Mouse (Mus musculus): ENCODE data around the gene Cebpz.

The Cebpz gene

DNA sequence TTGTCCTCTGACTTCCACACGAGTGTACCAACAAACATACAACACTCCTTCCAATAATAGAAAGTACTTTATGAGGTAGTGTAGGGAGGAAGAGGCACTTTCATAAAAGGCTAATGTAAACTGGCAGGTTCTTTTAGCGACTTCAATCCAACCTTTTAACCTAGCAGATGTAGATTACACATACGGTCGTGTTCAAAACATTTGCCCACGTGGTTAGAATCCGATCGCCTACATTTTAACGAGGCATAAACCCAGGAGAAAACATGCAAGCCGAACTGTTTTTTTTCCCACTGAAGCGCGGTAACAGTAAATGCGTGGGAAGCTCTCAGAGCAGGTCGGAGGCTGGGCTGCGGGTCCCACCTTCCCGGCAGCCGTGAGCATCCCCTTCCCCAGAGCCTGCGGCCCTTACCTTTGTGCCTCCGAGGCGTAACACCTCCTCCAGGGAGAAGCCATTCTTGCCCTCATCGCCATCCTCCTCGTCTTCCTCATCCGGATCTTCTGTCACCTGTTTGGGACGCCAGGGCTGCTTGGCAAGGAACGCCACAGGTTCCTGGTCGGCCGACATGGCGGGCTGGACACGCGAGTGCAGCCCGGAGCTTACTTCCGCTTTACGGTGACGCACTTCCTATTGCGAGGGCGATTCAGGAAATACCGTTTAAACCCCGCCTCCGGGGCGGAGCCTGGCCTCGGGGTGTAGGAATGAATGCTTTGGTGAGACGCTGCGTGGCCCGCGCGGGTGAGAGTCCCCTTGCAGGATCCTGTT lies at the start of gene Cebpz, which contains the start of gene Ndufaf7:
TSS of gene Cebpz (minus strand) at position 601 of the 763 bp plus-strand sequence.
TSS of gene Ndufaf7 (plus strand) at position 671 of the 763 bp plus-strand sequence.
- peak; percentile 98 to 99 for DNase-seq

DNA sequence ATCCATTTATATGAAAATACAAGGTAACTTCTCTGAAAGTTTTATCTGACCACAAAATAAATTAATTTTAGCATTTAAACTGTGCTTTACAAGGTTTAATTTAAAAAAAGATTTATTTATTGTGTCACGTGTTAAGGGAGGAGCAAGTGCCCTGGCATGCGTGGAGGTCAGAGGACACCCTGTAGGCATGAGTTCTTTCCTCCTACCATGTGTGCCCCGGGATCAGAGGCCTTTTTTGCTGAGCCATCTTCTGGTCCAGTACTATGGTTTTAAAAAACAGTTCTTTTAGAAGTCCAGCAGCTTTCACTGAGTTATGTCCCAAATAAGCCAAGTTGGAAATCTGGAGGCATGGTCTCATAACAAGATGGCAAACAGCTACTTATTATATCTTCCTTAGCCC lies 46.9 kb upstream of the Cebpz start:
- DNase-seq: no peak

DNA sequence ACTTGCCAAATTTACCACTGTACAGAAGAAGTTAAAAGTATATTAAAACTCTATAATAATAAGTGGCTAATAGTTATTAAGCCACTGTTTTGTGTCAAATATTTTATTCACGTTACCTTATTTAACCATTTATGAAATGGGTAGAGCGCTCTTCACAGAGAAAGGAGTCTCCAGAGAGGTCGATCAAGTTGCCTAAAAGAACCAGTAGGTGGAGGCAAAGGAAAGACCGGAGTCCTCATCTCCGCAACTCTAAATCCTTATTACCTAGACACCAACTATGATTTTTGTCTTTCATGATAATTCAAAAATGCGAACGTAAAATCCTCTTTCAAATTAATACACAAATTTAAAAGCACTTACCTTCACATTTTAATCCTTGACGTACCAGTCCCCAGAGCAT lies 46.3 kb upstream of the Cebpz start:
- DNase-seq: no peak

DNA sequence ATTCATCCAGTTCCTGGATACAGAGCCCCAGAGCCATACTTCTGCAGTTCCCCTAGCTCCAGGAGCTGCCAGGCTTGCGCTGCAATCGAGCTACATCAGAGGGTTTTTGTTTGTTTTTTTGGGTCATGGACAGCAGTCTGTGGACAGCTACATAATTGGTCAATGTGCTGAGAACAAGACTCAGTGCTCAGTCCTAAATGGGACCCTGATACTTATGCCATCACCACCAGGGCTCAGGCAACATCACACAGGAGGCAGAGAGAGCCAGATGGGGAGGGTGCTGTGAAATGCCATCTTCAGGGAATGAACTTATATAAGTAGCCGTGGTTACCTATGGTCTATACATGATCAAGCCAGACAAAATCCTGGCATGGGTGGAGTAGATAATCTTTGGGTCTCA lies 31.6 kb upstream of the Cebpz start:
- no peak for DNase-seq

DNA sequence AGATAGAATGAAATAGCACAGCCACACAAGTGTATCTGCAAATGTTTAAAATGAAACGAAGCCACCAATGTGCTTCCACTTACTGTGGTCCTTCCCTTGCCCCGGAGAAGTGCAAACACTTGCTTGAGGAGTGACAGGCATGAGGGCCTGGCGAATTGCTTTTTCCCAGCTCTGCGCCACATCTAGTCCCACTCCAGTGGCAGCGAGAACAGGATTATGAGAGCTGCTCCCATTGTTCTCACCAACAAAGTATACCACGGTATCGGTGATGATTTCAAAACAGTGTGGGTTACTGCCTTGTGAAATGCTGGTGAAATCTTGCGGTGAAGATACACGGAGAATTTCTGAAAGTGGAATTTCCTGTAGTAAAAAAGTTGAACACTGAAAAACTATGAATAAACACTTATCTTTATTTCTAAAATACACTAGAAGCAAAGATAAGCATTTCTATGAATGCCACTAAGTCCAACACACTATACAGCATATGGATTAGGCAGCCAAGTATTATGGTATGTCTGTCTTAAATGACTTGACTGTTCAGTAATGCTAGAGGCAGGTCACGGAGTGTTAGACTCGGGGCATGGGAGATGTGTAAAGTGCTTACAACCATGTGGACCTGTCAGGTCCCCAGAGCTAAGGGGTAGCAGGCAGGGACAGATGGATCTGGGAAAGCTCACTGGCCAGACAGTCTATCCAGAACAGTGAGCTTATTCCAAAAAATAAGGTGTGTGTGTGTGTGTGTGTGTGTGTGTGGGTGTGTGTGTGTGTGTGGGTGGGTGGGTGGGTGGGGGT lies 29.4 kb upstream of the Cebpz start:
- no peak for DNase-seq

DNA sequence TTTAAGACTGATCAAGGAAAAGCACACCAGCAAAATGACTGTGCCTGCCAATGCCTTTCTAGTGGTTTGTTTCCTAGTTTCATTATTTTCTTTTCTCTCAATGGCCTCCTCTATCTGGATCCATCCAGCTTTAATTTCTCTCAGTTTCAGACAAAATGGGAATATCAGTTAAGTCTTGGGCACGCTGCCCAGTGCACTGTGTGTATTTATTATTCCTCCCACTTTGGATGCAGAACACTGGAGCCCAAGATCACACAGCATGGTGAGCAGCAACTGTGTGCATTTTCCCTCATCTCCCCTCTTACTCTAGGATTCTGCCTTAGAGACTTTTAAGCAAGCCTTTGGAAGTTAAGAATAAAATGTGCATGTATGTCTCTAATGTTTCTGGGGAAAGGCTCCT lies 27.5 kb upstream of the Cebpz start:
- DNase-seq: peak; percentile 16 to 34

DNA sequence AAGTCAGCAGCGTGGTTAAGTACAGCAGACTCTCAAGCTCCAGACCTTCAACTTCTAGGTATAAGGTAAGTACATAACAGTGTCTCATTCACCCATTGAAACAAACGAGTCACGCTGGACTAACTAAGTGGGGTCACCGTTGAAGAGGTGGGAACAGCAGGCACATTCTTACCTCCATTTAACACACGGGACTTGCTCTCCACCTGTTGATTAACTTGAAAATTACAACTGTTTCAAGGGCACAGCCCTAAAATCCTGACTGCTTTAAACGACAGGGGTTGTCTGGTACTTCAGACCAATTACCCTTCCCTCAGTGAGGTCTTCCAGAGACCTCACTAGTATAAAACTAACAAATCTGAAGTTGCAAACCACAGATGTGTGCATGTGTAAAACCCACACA lies 22.6 kb upstream of the Cebpz start:
- DNase-seq: no peak

DNA sequence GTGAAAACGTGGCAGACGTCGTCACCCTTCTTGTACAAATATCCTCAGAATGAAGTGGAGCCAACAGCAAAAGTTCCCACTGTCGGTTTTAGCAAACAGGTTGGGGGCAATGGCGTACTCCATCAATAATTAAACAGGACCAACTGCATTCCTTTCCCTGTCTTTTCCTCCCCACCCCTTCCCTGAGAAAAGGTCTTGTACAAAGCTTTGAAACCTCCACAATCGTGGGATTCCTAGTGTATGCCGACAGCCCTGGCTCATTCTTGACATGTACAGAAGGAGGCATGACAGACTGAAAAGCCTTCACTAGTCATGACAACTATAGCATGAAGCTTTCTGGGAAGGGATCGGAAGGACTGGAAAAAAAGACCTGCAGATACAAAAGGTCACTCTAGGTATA lies 16.4 kb upstream of the Cebpz start:
- no peak for DNase-seq

DNA sequence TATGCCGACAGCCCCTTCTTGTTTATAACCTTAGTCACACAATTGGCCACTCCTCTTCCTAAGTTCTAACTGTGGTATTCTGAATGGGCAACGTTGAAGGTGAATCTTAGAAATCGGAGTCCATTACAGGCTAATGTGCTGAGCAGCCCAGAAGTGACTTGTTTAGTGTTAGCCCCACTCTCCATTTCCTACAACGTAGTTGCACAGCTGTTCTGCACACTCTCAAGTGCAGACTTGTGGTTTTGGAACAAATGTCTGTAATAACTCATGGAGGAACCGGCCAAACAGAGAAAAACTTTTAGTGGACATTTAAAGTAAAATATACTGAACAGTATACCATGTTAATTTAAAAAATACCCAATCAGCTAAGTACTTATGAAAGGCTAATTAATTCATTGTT lies 15.2 kb upstream of the Cebpz start:
- DNase-seq: no peak

DNA sequence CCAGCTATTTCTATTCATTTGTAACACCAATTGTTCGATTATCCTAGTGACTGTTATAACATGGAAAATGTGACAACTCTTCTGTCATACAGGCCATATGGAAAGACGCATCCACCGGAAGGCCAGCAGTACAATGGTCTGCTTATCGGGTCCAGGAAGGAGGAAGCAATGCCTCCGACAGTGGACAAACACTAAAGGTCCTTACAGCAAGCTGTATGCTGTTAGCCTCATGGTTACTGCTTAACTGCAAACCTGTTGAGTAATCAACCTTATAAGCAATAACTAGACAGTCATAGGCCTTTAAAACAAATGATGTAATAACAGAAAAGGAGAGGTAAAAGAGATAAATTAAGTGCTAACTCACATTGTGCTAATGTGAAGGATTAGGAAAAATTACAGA lies 14.4 kb upstream of the Cebpz start:
- DNase-seq: no peak

DNA sequence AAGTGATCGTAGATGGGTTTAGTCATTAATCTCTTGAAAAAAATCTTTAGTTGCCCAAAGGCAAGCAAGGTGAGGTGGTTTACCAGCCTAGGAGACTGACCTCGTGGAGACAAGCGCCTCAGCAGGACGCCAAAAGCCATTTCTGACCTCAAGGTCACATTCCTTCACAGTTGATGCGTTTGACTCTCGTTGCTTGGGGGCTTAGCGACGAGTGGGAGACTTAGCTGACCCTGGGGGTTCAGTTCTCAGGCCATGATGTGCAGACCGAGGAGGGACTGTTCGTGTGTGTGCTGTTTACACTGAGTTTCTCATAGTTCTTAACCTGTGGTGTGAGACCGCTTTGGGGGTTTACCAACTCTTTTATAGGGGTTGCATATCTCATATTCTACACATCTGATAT lies 5.7 kb upstream of the Cebpz start:
- DNase-seq: no peak

DNA sequence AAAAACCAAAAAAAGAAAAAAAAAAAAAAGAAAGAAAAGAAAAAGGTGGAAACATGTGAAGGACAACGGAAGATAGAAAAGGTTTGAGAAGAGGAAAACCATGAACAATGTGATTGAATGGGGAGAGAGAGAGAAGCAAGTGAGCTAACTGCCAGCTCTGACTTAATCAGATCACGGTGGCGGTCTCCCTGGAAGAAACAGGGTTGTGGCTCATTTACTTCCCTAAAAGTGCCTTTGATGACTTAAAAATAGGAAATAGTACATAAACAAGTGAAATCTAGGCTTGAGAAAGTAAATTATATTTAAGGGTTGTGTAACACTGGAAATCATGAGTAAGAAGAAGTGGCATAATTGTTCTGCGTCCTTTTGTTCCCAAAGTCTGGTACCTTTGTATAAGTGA lies 2.1 kb upstream of the Cebpz start:
- DNase-seq: no peak

DNA sequence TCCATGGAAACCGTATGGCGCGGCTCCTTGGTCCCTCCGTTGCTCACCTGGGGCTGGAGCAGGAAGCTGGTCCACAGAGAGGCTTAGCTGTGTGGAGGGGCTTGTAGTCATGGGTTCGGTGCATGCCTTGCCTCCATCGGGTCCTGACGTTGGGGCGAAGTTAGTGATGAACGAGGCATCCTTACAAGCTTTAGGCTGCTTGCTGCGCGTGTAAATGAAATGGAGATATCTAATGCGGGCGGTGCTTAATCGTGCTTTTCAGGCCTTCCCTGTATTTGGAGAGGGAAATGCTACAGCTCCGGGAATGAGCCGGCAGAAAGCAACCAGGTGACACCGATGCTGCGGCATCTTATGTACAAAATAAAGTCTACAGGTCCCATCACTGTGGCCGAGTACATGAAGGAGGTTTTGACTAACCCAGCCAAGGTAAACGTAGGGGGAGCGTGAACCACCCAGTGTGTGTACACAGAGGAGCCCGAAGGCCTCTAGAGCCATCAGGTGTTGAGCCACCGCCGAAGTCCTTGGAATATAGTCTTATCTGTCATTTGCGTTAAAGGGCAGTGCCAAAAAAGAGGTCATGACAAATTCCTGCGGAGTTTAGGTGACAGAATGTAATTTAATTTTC lies 475 bp upstream of the Cebpz start:
- peak in 1 of 2 experiments; percentile 28 for DNase-seq

DNA sequence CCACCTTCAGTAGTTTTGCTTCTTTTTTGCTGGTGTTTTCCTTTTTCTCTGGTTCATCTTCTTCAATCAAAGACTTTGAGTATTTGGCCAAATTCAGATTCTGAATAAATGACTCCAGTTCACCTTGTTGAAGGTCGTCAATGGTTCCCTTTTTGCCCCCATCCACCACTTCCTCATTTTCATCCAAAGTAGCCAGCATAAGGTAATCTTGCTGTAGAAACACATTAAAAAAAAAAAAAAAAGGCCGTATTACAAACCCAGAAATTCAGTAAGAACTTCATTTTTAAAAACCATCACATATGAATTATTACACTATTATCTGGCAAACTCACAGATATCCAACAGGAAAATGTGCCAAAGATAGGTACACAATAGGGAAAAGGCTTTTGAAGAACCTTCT lies 1.0 kb downstream of the Cebpz start:
- DNase-seq: no peak

DNA sequence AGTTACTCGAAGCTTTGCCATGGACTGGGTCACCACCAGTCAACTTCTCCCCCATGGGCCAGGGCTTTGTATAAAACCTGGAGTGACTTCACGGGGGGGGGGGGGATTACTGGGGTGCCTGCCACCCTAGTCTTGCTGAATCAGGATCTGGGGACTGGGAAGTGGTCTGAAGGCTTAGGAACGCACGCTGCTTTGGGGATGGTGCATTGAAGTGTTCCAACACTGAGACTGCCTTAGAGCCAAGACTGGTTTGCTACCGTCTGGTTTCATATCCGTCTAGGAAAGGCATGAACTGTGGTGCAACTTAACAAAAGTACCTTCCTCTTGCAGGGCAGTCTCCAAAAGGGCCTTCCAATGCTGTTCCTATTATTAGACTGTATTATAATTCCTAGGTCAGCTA lies 19.2 kb downstream of the Cebpz start:
- no peak for DNase-seq

DNA sequence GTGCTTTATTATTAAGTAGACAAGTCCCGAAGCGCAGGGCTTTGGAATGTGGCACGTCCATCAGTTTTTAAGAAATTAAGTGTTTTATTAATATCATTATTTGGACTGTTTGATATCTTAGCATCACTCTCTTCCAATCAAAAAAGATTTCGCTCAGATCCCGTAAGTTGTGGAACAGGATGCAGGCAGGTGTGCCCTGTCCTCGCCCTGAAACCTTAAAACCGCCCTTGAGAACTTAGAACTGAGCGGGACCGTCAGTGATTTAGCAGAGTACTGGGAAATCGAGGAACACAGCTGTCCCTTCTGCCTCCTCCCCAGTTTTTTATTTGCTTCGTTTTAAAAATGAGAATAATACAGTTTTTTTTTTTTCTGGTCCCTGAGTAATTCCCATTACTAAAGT lies 20.0 kb downstream of the Cebpz start:
- no peak for DNase-seq

DNA sequence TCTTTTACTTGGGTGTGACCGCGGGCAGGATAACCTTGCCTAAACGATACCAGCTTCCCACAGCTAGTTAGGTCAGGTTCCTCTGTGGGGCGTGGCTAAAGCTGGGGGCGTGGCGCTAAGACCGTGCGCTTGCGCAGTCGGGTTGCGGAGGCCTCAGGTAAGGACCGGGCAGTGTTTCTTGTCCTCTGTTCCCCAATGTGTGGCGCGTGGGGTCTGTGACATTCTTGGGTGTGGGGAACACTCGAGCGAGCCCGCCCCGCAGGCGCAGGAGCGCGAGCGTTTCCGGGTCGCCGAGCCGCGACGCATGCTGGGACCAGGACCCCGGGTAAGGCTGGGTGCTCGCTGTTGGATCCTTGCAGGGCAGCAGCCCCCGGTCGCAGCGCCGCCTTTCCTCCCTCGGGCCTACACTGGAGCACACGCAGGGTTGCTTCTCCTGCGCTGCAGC lies 20.5 kb downstream of the Cebpz start, which contains the start of gene Cebpzos:
TSS of gene Cebpzos (plus strand) at position 132 of the 445 bp plus-strand sequence.
- DNase-seq: peak; percentile 91 to 94

DNA sequence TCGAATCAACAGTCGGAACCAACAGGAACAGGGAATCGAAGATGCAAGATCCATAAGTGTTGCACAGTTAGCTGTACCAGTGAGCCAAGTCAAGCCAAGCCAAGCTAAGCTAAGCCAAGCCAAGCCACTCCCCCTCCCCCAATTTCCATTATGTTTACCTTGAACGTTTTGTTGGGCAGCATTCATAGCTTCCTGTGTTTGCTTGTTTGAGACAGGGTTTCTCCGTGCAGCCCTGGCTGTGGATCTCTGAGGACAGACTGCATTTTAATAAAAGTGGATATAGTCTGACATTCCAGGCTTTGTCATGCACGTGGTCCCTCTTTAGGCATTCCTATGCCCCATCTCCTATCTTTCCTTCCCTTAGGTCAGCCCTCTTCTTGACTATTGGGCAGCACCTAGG lies 21.1 kb downstream of the Cebpz start:
- peak in 1 of 2 experiments; percentile 17 for DNase-seq

DNA sequence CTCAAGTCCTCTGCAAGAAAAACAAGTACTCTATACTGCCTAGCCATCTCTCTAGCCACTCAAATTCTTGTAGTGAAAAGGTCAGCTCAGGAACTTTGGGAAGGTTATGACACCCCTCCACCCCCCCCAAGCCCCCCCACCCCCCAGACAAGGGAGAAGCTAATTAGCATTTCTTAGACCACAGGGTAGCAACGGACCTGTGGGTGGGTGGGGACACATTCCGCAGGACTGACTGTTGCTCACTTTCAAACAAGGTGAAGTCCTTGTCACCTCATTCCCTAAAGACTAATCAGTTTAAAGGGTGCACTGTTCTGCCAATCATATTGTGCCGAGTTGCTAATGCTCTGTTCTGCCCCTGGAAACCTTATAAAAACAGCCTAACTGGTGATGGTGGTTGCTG lies 22.9 kb downstream of the Cebpz start:
- no peak for DNase-seq

DNA sequence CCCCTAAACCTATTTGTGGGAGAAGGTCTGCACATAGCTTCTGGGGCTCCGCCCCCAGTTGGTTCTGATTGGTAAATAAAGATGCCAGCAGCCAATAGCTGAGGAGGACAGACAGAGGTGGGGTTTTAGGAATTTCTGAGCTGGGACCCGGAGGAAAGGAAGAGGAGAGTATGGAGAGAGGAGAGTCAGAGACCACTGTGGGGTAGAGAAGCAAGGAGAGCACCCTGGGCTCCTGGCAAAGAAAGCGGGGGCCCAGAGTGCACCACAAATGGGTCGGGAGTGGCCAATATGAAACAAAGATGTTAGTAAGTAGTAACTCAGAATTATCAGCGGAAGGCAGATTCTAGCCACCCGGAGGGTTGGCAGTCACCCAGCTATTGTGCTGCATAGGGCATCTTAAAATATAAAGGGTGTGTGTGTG lies 24.0 kb downstream of the Cebpz start:
- peak; percentile 73 to 80 for DNase-seq

DNA sequence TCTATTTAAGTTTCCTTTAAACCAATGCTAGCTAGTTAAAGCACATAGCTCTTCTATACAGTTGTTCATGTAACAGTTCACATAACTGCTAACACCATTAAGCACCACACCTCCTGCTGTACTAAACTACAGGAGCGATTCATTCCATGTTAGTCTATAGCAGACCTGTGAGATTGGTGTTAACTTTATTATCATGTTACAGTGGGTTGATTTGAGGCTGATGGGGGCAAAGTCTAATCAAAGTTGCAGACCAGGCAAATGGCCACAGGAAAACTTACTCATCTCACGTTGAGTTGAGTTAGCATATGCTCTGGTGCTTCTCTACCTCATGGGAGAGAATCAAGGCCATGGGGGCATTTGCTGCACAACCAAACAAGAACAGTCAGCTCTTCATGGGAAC lies 27.5 kb downstream of the Cebpz start:
- no peak for DNase-seq

DNA sequence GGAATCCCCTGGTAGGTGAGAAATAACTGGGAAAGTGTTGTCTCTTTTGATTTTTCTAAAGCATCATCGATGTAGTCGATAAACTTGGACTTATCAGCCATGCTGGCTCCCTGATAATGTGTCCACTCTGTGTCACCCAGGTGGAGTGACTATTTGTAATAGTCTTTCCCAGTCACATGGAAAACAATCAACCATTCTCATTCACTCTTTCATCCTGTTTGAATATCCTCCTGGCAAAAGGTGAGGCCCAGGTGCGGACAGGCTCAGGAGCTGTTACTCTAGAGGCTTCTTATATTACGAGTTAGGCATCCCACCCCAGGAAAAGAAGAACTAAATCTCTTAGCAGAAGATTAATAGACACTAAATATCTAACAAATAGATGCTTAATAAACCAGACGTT lies 30.0 kb downstream of the Cebpz start, which contains the start of gene Sult6b1:
TSS of gene Sult6b1 (minus strand) at position 101 of the 400 bp plus-strand sequence.
- DNase-seq: no peak

DNA sequence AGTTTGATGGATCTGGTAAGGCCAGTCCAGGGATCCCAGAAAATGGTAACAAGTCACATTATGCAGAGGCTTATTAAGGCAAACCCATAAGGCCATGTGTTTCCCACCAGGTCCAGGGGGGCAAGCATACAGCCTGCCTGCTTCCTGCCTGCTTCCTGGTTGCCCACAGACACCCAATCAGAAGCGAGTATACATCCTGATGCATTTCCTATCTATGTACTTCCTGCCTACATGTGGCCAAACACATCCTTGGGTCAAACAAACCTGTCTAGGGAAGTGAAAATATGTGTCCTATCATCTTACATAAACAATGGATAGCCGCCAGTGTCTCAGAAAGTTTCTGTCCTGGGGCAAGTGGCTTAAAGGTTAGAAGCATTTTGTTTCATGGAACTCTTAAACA lies 33.7 kb downstream of the Cebpz start:
- DNase-seq: no peak
